Mouse (Mus musculus): ENCODE results near the gene St7.

DNA sequence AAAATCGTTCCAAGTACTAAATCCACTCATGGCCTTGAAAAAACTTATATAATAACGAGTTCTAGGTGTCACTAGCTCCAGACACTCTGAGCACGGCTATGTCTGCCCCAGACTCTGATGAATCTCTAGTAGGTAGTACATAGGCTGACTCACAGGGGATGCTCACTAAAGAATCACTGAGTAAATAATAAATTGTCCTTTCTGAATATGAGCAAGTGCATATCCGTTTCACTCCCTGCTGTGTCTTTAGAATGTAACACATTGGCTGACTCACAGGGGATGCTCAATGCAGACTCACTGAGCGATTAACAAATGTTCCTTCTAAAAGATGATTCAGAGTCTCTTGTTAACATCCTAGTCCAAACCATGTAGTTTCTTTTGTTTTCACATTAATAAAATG is 285.6 kb downstream of the St7 start:
- TF ChIP-seq CTCF (IDR thresholded peaks at IDR 0.05; ENCODE audit: low read depth, low read length) (no peak), EP300 (IDR thresholded peaks at IDR 0.05; ENCODE audit: insufficient read depth, low read depth, low read length) (no peak)
